ENCODE assay signal across 7 mouse cellular contexts in the genomic region with DNA sequence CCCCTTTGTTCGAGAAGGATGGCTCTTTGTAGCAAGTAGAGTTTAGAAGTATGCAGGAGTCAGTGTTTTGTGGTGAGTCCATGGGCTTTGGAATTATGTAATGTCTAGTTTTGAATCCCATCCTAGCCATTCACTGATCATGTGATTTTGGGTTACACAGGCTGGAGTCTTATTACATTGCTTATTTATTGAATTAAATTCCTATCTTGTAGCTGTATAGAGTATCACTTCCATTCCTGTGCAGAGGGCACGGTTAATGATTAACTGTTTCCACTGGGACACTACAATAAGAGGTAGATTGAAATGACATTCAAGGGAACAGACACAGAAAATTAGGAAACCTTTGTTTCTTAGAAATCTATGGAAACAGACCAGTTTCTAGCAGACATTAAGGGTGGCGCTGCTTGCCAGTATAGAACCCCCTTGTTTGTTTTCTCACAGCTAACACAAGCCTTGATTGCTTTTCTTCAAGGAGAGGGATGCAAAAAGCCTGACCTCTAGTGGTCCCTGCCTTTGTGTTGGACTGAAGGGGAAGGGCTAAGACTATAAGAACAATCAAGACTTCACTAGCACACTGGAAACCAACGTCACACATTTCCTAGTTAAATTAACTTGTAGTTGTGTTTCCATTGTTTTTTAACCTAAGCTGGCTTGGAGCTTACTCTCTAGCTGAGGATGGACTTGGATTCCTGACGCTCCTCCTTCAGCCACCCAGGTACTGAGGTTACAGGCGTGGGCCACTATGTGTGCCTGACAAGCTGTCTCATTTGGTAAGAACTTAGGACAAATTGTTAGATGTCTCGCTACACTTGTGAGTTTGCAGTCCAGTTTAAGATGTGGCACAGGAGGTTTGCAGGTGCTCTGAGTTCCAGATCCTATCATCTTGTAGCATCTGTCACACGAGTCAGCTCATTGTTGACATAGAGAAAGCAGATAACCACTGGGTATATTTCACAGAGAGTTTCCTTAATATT.
DNase-seq lines count a peak whose midpoint lies in the region; ATAC-seq and TF ChIP-seq lines count a peak whose summit lies in the region.

No protein-coding gene starts in this region.

- no peaks in the 10 kb centered on the region for H3K36me3 ChIP-seq in liver, embryonic 14.5 days (replicated peaks; ENCODE audit: control insufficient read depth, insufficient read depth, low read depth)

- no peak for ATAC-seq in liver, embryonic 14.5 days (ENCODE audit: insufficient read depth)
- ATAC-seq in megakaryocyte progenitor cell, adult 5-6 weeks (replicated peaks; ENCODE audit: poor library complexity), result peak; percentile 74

- H3K27me3 ChIP-seq in liver, embryonic 14.5 days (ENCODE audit: control insufficient read depth, insufficient read depth, low read length), result no peaks in the 10 kb centered on the region

- peak; percentile 24; the same call in 1 of the 2 replicates for TF ChIP-seq CTCF in liver, embryonic 14.5 days (IDR thresholded peaks at IDR 0.05; ENCODE audit: low read depth)

- WGBS in liver, embryonic 14.5 days (ENCODE audit: insufficient replicate concordance), result 31% methylated on average over 8 of the region's 8 CpGs

- H3K9me3 ChIP-seq in liver, embryonic 14.5 days (ENCODE audit: control insufficient read depth, low read length), result no peaks in the 10 kb centered on the region

- no peaks in the 10 kb centered on the region for H3K4me1 ChIP-seq in liver, embryonic 14.5 days (replicated peaks; ENCODE audit: control insufficient read depth in 2 of 2, insufficient read depth in 2 of 2, low read length in 1 of 2)

- no peak overlapping the region for H3K4me2 ChIP-seq in liver, embryonic 14.5 days (ENCODE audit: low read depth)

- TF ChIP-seq EP300 in liver, embryonic 14.5 days (IDR thresholded peaks at IDR 0.05; ENCODE audit: low read depth), result no peak

- H3K4me3 ChIP-seq in liver, embryonic 14.5 days (ENCODE audit: insufficient read depth in 1 of 2, low read depth in 2 of 2, low read length in 2 of 2), result no peak overlapping the region

- H3K9ac ChIP-seq in liver, embryonic 14.5 days (replicated peaks), result no peak overlapping the region

- DNase-seq in liver, embryonic 14.5 days (ENCODE audit: low read depth in 3 of 3, low spot score in 3 of 3), result no peak
- DNase-seq in liver (no peak), R1 (ENCODE audit: low read depth, low spot score) (peak; percentile 75)
- DNase-seq in induced T-regulatory cell, adult 2 months (ENCODE audit: low read depth), result peak; percentile 39
- DNase-seq in right cerebral cortex, adult 18-20 months, result no peak
- no peak for DNase-seq in cerebellum, adult 8-10 months

- no peak overlapping the region for H3K27ac ChIP-seq in liver, embryonic 14.5 days

Comparison
In these comparisons a context has a peak if more than half of its experiments do, and no peak if none do; other contexts are left out.
1. DNase-seq: peak in R1 (single experiment) and induced T-regulatory cell, adult 2 months (single experiment); none in liver, embryonic 14.5 days (0 of 3), liver (single experiment), right cerebral cortex, adult 18-20 months (single experiment) and cerebellum, adult 8-10 months (single experiment).